Mouse (Mus musculus) neural tube, embryonic 13.5 days (tissue): Measurements from ENCODE around the gene Lyz2. TPM values are rescaled to one million over a fixed set of nuclear protein-coding genes. Genes with fewer than 3 reads are reported as not detected.
"Not testable (repeated sequence)": the region's sequence is repeated elsewhere in the genome, so short reads cannot be mapped to it uniquely, and the experiment has no call there.

ENCODE experiments used
- ATAC-seq: fragments of 200-750 bp; cut with Nextera tagmentation; 2 replicates; pipeline ENCODE4 v1.8.0; 2017; ENCODE audit warnings: low read depth, mild to moderate bottlenecking, moderate TSS enrichment, moderate library complexity
- H3K27ac ChIP-seq: fragments of 300-500 bp; sonication (generic); replicated peaks from 2 replicates; pipeline ENCODE4 v1.5.1; 2015; ENCODE audit warnings: moderate library complexity, mild to moderate bottlenecking, inconsistent platforms
- H3K27me3 ChIP-seq: fragments of 300-500 bp; sonication (generic); 2 replicates; pipeline ENCODE4 v1.6.1; 2015; ENCODE audit warnings: mild to moderate bottlenecking, inconsistent platforms
- H3K36me3 ChIP-seq: fragments of 300-500 bp; sonication (generic); 2 replicates; pipeline ENCODE4 v1.6.1; 2015; ENCODE audit warnings: mild to moderate bottlenecking, inconsistent platforms
- H3K4me1 ChIP-seq: fragments of 300-500 bp; sonication (generic); replicated peaks from 2 replicates; pipeline ENCODE4 v1.6.1; 2015; ENCODE audit warnings: inconsistent platforms
- H3K4me2 ChIP-seq: fragments of 300-500 bp; sonication (generic); 2 replicates; pipeline ENCODE4 v1.6.1; 2015; ENCODE audit warnings: inconsistent platforms, mild to moderate bottlenecking, moderate library complexity
- H3K4me3 ChIP-seq: fragments of 300-500 bp; sonication (generic); 2 replicates; pipeline ENCODE4 v1.5.1; 2015; ENCODE audit warnings: mild to moderate bottlenecking, inconsistent platforms
- H3K9ac ChIP-seq: fragments of 300-500 bp; sonication (generic); 2 replicates; pipeline ENCODE4 v1.6.1; 2015; ENCODE audit warnings: moderate library complexity, mild to moderate bottlenecking, inconsistent platforms
- H3K9me3 ChIP-seq: fragments of 300-500 bp; sonication (generic); 2 replicates; pipeline ENCODE4 v1.6.1; 2016; ENCODE audit warnings: inconsistent platforms
- WGBS: fragments of 180-500 bp; shearing (Covaris S2); methylation state at CpG from one replicate; pipeline ENCODE4 v1.1.7; 2015; 5-methylcytosine and 5-hydroxymethylcytosine counted together
- polyA plus RNA-seq: library from polyadenylated mRNA; unstranded; fragments of >200 nt; fragmentation: Nextera tagmentation; extraction: Ambion mirVana; gene quantifications from 2 replicates; pipeline ENCODE4 v1.2.1, GENCODE M21; 2015

Gene Lyz2
- polyA plus RNA-seq, 1 experiment from 2014 or later: 32.5 TPM

DNA sequence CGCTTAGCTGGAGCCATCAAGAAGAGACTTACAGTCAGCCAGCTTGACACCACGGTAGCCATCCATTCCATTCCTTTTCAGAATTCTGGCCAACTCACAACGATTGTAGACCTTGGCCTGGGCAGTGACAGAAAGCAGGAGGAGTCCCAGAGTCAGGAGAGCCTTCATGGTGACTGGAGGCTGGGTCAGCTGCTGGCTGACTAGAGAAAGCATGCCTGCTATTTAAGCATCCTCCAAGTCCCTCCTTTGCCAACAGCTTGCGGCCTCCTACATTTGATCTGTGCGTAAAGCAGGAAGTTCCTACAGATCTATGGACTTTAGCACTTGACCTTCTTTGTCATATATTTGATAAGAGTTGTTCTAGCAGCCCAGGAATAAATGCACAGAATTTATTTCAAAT, 10.6 kb upstream of the Lyz2 start, which contains the start of gene Lyz1:
Gene Lyz1, minus strand, starts transcription at position 198 of the 400 bp plus-strand sequence.
- H3K36me3 ChIP-seq: no peaks in the 10 kb centered on the region
- H3K9ac ChIP-seq: no peak within 1 kb of the TSS
- H3K4me3 ChIP-seq: no peak within 1 kb of the TSS
- H3K9me3 ChIP-seq: no peaks in the 10 kb centered on the region
- ATAC-seq: no peak
- H3K4me1 ChIP-seq: no peaks in the 10 kb centered on the region
- H3K4me2 ChIP-seq: no peak within 1 kb of the TSS
- 84% methylated on average over 5 of the region's 5 CpGs for WGBS
- H3K27ac ChIP-seq: no peak within 1 kb of the TSS
- H3K27me3 ChIP-seq: no peaks in the 10 kb centered on the region

DNA sequence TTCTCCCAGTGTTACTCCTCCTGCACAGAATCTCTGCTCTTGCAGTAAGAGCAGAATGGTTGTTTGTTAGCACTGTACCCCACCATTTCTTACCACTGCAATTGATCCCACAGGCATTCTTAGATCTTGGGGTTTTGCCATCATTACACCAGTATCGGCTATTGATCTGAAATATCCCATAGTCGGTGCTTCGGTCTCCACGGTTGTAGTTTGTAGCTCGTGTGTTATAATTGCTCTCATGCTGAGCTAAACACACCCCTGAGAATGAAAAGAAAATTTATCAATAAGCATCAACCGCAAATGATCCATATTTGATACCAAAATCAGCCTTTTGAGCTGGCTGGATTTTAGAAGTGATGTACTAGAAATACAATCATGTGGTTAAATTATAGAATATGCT, 8.8 kb upstream of the Lyz2 start:
- not testable (repeated sequence) for H3K4me1 ChIP-seq, H3K4me2 ChIP-seq, H3K36me3 ChIP-seq, H3K27me3 ChIP-seq, H3K9ac ChIP-seq, H3K27ac ChIP-seq, H3K9me3 ChIP-seq, H3K4me3 ChIP-seq, ATAC-seq
- WGBS: 83% methylated on average over 6 of the region's 6 CpGs

DNA sequence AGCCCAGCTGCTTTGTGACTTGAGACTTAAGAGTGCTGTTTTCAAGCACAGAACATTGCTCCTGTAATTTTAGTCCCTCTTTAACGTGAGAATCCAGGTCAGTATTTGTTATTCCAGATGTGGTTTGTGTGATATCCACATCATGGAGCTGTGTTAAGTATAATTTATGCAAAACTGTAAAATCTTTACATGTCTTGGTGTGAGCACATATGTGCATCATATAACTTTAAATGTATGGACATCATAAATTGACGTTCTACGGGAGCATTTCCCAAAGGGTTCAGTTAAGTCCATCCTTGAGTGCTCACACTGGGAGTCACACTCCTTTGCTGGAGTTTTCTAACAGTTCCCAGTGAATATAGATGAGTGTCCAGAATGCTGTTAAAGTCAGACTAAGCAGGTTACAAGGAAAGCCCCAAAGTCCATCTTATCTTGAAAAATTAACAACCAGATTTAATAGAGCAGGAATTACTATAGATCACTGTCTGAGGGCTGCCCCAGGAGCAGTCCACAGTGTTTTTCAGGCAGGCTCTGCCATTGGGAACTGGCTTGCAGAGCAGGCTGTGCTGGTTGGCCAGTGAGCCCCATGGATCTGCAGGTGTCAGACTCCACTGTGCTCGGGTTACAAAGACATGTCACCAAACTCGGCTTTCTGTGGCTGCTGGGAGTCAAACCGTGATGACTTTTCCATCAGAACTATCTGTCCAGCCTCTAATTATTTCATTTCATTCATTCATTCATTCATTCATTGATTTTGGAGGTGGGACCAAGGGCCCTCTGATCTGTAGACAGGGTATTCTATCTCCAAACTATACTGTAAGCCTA, 8.1 kb upstream of the Lyz2 start:
- Histone ChIP-seq H3K9ac (no peak overlapping the region), H3K36me3 (no peaks in the 10 kb centered on the region), H3K9me3 (no peaks in the 10 kb centered on the region), H3K27ac (no peak overlapping the region), H3K4me1 (no peaks in the 10 kb centered on the region), H3K4me3 (no peak overlapping the region), H3K27me3 (no peaks in the 10 kb centered on the region), H3K4me2 (no peak overlapping the region)
- 49% methylated on average over 6 of the region's 6 CpGs for WGBS
- no peak for ATAC-seq

DNA sequence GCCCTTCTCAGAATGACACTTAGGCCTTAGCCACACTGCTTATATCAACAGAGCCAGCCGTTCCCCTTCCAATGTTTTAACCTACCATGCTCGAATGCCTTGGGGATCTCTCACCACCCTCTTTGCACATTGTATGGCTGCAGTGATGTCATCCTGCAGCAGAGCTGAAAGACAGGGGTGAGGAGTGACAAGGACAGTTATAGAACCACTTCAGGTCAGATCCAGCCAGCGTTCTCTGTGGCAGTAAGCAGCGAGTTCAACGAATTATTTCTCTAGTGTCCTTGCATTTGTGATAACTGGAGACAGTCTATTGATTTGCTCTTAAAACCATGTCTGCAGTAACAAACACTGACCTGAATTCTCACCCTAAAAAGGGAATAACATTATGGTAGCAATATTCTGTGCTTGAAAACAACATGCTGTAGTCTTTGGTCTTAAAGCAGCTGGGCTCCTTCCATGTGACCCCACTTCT, 6.9 kb upstream of the Lyz2 start:
- H3K9me3 ChIP-seq, ATAC-seq, H3K27ac ChIP-seq, H3K36me3 ChIP-seq, H3K9ac ChIP-seq, H3K4me2 ChIP-seq, H3K4me3 ChIP-seq, H3K27me3 ChIP-seq, H3K4me1 ChIP-seq: not testable (repeated sequence)
- 84% methylated on average over 5 of the region's 5 CpGs for WGBS

DNA sequence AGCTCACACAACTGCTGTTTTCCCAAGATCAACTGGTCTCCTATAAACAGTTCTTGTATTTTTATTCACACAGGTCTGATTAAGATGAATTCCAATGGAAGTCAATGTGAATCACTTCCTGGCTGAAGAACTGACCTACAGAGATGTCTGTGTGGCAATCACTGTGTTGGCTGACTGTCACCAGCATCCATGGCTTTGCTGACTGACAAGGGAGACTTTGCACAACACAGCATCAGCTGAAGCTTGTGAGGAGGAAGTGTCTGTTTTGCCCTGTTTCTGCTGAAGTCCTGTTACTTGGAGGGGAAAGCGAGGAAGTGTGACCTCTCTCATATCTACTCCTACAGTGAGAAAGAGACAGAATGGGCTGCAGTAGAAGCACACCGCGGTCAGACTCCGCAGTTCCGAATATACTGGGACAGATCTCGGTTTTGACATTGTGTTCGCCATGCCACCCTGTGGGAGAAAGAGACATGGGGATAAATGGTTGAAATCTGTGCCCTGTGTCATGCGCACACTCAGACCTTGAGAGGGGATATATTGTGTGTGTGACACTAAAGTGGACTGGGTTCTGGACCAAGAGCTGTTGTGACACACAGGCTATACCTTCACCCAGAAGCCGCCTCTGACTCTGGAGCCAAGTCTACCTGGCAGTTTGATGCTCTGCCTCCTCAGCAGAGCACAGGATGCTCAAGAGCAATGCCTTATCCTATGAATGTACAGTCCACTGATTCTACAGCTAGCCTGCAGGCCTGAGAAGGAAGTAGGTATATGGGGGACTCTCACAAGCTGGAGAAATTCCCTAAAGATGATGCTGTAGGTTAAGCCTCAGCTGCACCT, 6.3 kb upstream of the Lyz2 start:
- no peak overlapping the region for H3K4me3 ChIP-seq
- no peaks in the 10 kb centered on the region for H3K4me1 ChIP-seq
- no peak overlapping the region for H3K9ac ChIP-seq
- H3K27me3 ChIP-seq: no peaks in the 10 kb centered on the region
- 93% methylated on average over 9 of the region's 9 CpGs for WGBS
- H3K9me3 ChIP-seq: no peaks in the 10 kb centered on the region
- no peak overlapping the region for H3K27ac ChIP-seq
- H3K4me2 ChIP-seq: no peak overlapping the region
- no peak for ATAC-seq
- H3K36me3 ChIP-seq: no peaks in the 10 kb centered on the region

DNA sequence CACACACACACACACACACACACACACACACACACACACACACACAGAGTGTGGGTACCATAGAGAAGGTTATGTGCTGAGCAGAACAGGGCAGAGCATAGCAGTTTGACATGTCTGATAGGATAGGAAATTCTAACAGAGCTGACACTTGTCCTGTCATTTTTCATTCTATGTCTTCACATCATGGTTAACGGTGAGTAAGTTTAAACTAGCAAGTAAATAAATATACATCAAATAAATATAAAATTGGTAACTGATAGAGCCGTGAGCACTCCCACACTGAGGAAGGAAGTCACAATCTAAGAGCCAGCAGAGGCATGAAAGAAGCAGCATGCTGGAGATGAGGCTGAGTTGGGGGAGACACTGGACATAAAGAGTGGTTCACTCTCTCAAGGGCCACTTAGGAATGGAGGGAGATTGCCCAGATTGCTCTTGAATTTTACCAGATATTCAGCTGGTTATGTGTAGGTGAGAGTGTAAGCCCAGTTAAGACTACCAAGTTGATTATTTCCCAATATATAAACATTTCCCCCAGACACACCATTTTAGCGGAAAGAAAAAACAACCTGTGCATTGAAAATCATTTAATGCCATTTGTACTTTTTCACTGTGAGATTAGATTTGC, 5.2 kb upstream of the Lyz2 start:
- no peak for ATAC-seq
- H3K27me3 ChIP-seq: no peaks in the 10 kb centered on the region

DNA sequence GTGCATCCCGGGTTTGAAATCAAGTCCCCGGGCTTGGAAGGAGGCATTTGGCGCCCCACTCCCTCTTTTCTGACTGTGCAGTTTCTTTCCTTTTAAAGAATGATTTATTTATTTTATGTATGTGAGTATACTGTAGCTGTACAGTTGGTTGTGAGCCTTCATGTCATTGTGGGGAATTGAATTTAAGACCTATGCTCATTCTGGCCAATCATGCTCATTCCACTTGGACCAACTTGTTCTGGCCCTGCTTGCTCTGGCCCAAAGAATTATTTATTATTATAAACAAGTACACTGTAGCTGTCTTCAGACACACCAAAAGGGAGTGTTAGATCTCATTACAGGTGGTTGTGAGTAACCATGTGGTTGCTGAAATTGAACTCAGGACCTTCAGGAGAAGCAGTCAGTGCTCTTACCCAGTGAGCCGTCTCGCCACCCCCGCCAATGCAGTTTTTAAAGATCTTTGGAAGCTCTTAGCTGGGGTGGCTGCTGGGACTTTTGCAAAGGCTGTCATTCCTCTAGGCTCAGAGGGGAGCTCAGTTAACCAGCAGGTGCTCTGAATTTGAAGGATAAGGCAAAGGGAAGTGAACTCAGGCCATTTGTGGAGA, 4.3 kb upstream of the Lyz2 start:
- 93% methylated on average over 6 of the region's 6 CpGs for WGBS
- H3K4me2 ChIP-seq: no peak overlapping the region
- no peaks in the 10 kb centered on the region for H3K4me1 ChIP-seq
- H3K9me3 ChIP-seq: no peaks in the 10 kb centered on the region
- no peaks in the 10 kb centered on the region for H3K36me3 ChIP-seq
- H3K27me3 ChIP-seq: no peaks in the 10 kb centered on the region
- H3K27ac ChIP-seq: no peak overlapping the region
- H3K4me3 ChIP-seq: no peak overlapping the region
- no peak for ATAC-seq
- no peak overlapping the region for H3K9ac ChIP-seq

More for the DNA sequence above, 5.2 kb upstream of the Lyz2 start:
- no peak overlapping the region for H3K4me3 ChIP-seq
- no peak overlapping the region for H3K9ac ChIP-seq
- no peaks in the 10 kb centered on the region for H3K4me1 ChIP-seq
- H3K9me3 ChIP-seq: no peaks in the 10 kb centered on the region
- no peaks in the 10 kb centered on the region for H3K36me3 ChIP-seq
- WGBS: 82% methylated on average over 3 of the region's 3 CpGs
- H3K4me2 ChIP-seq: no peak overlapping the region
- no peak overlapping the region for H3K27ac ChIP-seq

DNA sequence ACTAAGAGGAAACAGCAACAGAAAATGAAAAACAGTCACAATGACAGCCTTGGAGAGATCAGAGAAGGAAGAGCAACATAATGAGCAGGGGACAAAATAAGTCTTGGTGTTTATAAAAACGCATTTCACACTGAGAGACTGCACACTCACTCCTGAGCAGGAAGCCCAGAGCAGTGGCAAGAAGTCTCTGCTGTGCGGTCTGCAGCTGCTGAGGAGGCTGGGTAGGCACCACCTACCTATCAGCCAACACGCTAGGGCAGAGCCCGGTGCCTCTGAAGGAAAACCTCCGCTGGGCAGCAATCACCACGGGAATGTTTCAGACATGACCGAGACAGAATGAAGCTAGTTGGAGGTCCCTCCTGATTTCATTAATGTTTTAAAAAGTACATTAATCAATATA, 3.5 kb upstream of the Lyz2 start:
- H3K9ac ChIP-seq, ATAC-seq, H3K4me2 ChIP-seq, H3K36me3 ChIP-seq, H3K4me3 ChIP-seq, H3K27me3 ChIP-seq, H3K27ac ChIP-seq, H3K4me1 ChIP-seq, H3K9me3 ChIP-seq: not testable (repeated sequence)
- 91% methylated on average over 4 of the region's 7 CpGs for WGBS

DNA sequence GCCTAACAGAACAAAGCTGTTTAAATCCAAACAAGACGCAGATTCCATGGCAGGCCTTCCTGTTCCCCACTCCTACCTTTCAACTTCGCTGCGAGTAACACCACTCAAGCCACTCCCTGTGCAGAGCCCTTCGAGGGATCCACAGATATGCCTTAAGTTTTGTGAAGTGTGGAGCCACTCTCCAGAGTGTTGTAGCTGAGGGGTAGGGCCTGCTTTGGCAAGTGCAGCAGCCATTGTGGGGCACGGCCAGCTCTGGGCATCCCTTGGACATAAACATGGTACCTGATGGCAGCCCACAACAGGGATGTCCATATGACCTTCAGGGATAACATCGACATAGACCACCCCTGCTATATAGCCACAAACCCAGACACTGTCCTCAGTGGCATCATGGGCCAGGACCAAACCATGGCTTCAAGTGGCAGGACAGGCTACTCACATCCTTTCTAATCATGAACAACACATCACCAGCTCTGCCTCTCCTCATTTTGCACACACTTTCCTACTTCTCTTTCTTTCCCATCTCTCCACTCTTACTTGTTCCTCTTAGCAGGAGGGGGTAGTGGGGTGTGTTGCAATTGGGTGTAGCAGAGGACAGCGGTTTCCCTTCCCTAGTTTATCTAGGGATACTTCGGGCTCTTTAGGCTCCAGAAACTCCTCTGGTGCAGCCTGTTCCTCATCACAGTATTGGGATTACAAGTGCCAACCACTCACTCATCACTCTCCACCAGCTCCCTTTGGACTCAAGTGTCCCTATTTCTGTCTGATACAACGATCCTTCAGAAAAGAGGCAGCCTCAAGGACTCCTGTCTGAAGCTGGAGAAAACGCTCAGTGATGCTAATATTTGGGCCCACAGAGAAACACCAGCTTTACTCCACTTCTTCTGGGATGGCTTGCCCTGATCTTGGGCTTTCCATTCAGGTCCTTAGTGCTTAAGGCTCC, 2.7 kb upstream of the Lyz2 start:
- H3K27me3 ChIP-seq: no peaks in the 10 kb centered on the region
- no peaks in the 10 kb centered on the region for H3K4me1 ChIP-seq
- 89% methylated on average over 10 of the region's 10 CpGs for WGBS
- H3K9me3 ChIP-seq: no peaks in the 10 kb centered on the region
- no peak overlapping the region for H3K4me3 ChIP-seq
- ATAC-seq: no peak
- no peaks in the 10 kb centered on the region for H3K36me3 ChIP-seq
- no peak overlapping the region for H3K9ac ChIP-seq
- H3K27ac ChIP-seq: no peak overlapping the region
- no peak overlapping the region for H3K4me2 ChIP-seq

DNA sequence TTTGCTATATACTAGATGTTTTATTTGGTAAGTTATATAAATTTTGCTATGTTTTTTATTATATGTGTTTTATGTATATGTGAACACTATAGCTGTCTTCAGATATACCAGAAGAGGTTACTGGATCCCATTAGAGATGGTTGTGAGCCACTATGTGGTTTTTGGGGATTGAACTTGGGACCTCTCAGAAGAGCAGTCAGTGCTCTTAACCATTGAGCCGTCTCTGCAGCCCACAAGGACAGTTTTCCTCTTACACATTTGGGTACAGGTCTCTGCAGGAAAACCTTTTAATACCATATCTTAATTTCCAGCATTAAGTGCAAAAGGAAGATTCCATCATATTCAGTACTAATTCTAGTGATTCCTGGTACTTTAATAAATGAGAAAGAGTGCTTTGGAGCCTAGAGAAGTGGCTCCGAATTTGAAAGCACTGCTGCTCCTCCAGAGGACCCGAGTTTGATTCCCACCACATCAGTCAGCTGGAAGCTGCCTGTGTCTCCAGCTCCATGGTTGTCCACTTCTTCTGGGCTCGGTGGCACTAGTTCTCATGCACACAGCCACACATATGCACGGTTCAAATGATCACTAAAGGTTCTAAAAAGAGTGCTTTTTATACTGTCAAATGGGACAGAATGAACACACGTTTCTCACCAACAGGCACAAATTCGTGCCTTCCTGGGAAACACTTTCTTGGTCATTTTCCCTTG, 1.9 kb upstream of the Lyz2 start:
- Histone ChIP-seq H3K36me3 (no peaks in the 10 kb centered on the region), H3K9me3 (no peaks in the 10 kb centered on the region), H3K4me1 (no peaks in the 10 kb centered on the region), H3K9ac (no peak overlapping the region), H3K27me3 (no peaks in the 10 kb centered on the region), H3K4me2 (no peak overlapping the region), H3K4me3 (no peak overlapping the region), H3K27ac (no peak overlapping the region)
- no peak for ATAC-seq
- WGBS: 77% methylated on average over 7 of the region's 7 CpGs

DNA sequence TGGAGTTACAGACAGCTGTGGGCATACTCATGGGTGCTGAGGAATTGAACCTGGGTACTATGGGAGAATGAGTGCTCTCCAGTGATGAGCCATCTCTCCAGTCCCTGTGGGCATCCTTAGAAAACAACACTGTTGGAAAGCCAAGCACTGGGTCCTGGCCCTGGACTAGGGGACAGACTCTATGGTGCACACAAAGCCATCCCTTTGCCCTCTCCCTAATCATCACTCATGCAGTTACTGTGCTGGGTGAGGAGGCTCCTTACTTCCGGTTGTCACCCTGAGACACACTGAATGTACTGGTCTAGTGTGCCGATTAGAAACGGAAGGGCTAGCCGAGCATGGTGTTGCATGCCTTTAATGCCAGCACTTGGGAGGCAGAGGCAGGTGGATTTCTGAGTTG, 1.1 kb upstream of the Lyz2 start:
- not testable (repeated sequence) for H3K9me3 ChIP-seq, H3K27ac ChIP-seq

More for the DNA sequence above, 1.1 kb upstream of the Lyz2 start:
- H3K4me2 ChIP-seq, ATAC-seq, H3K36me3 ChIP-seq, H3K4me1 ChIP-seq, H3K4me3 ChIP-seq, H3K9ac ChIP-seq, H3K27me3 ChIP-seq: not testable (repeated sequence)
- 86% methylated on average over 4 of the region's 4 CpGs for WGBS
